Mouse (Mus musculus): ENCODE results near the gene Bpifa5. TPM values are rescaled to one million over a fixed set of nuclear protein-coding genes. Genes with fewer than 3 reads are reported as not detected.

The Bpifa5 gene
- polyA plus RNA-seq, 1 experiment from 2014 or later: not detected

- peak overlapping the region; percentile 20; the same call in 1 of the 2 replicates for H3K27ac ChIP-seq (replicated peaks)
- no peak overlapping the region for H3K4me3 ChIP-seq
- H3K4me1 ChIP-seq: peaks cover 16% of the 10 kb centered on the region
- no peak overlapping the region for H3K9ac ChIP-seq
- no peaks in the 10 kb centered on the region for H3K9me3 ChIP-seq
- WGBS: 34% methylated on average over 7 of the region's 7 CpGs
- peaks cover 13% of the 10 kb centered on the region; the same call in 1 of the 2 replicates for H3K27me3 ChIP-seq (replicated peaks)
- H3K4me2 ChIP-seq: no peak overlapping the region
- H3K36me3 ChIP-seq: no peaks in the 10 kb centered on the region
- ATAC-seq (ENCODE audit: extremely low read depth, insufficient number of reproducible peaks, low FRiP score, low TSS enrichment): peak; percentile 69; the same call in 1 of the 2 replicates
Measured at GRCm38 (mm10) chr2:154206908-154207307, 44.5 kb downstream of the Bpifa5 start.

- ATAC-seq (ENCODE audit: extremely low read depth, insufficient number of reproducible peaks, low FRiP score, low TSS enrichment): no peak
- 4% methylated on average over 3 of the region's 3 CpGs for WGBS
- H3K4me1 ChIP-seq: peaks cover 16% of the 10 kb centered on the region
Measured at GRCm38 (mm10) chr2:154209112-154209511, 46.7 kb downstream of the Bpifa5 start.

GRCm38 (mm10) chr2:154211121-154211520, 48.7 kb downstream of the Bpifa5 start:
- Histone ChIP-seq H3K36me3 (no peaks in the 10 kb centered on the region), H3K4me1 (peaks cover 19% of the 10 kb centered on the region), H3K4me2 (no peak overlapping the region), H3K27me3 (replicated peaks) (peaks cover 10% of the 10 kb centered on the region), H3K27ac (replicated peaks) (no peak overlapping the region), H3K9me3 (no peaks in the 10 kb centered on the region), H3K4me3 (no peak overlapping the region), H3K9ac (no peak overlapping the region)
- ATAC-seq (ENCODE audit: extremely low read depth, insufficient number of reproducible peaks, low FRiP score, low TSS enrichment): no peak
- WGBS: 47% methylated on average over 1 of the region's 1 CpGs

More at GRCm38 (mm10) chr2:154209112-154209511, 46.7 kb downstream of the Bpifa5 start:
- no peaks in the 10 kb centered on the region for H3K36me3 ChIP-seq
- no peaks in the 10 kb centered on the region for H3K9me3 ChIP-seq
- no peak overlapping the region for H3K27ac ChIP-seq (replicated peaks)
- no peak overlapping the region for H3K9ac ChIP-seq
- peaks cover 13% of the 10 kb centered on the region for H3K27me3 ChIP-seq (replicated peaks)
- H3K4me3 ChIP-seq: no peak overlapping the region
- H3K4me2 ChIP-seq: no peak overlapping the region

- H3K27ac ChIP-seq (replicated peaks): no peak overlapping the region
- H3K36me3 ChIP-seq: no peaks in the 10 kb centered on the region
- peaks cover 13% of the 10 kb centered on the region for H3K4me1 ChIP-seq
- ATAC-seq (ENCODE audit: extremely low read depth, insufficient number of reproducible peaks, low FRiP score, low TSS enrichment): no peak
- H3K9me3 ChIP-seq: no peaks in the 10 kb centered on the region
- no peak overlapping the region for H3K9ac ChIP-seq
- 85% methylated on average over 4 of the region's 4 CpGs for WGBS
- H3K4me3 ChIP-seq: no peak overlapping the region
- H3K4me2 ChIP-seq: no peak overlapping the region
- H3K27me3 ChIP-seq (replicated peaks): peaks cover 10% of the 10 kb centered on the region
Measured at GRCm38 (mm10) chr2:154211881-154212280, 49.5 kb downstream of the Bpifa5 start.

- Histone ChIP-seq H3K4me1 (0 out of 2 replicates have a peak, but pooled peaks cover 3% of the 10 kb centered on the region), H3K9ac (no peak overlapping the region), H3K36me3 (no peaks in the 10 kb centered on the region), H3K9me3 (no peaks in the 10 kb centered on the region), H3K27me3 (replicated peaks) (peaks cover 15% of the 10 kb centered on the region), H3K27ac (replicated peaks) (no peak overlapping the region), H3K4me3 (no peak overlapping the region), H3K4me2 (no peak overlapping the region)
- ATAC-seq (ENCODE audit: extremely low read depth, insufficient number of reproducible peaks, low FRiP score, low TSS enrichment): no peak
- WGBS: 10% methylated on average over 5 of the region's 5 CpGs
Measured at GRCm38 (mm10) chr2:154215191-154215590, 52.8 kb downstream of the Bpifa5 start.

Other genes with a start within 250 kb of the Bpifa5 start
- gene Bpifb3, start 244.4 kb upstream of the Bpifa5 start, polyA plus RNA-seq (2015; fragmentation: Nextera tagmentation; extraction: Ambion mirVana): not detected in 2 replicates
- gene Bpifb4, start 224.4 kb upstream of the Bpifa5 start, polyA plus RNA-seq (2015; fragmentation: Nextera tagmentation; extraction: Ambion mirVana): not detected in 2 replicates
- gene Bpifa6, start 187.7 kb upstream of the Bpifa5 start, polyA plus RNA-seq (2015; fragmentation: Nextera tagmentation; extraction: Ambion mirVana): not detected in 2 replicates
- gene Bpifa2, start 154.3 kb upstream of the Bpifa5 start, polyA plus RNA-seq (2015; fragmentation: Nextera tagmentation; extraction: Ambion mirVana): not detected in 2 replicates
- not detected in 2 replicates for gene Bpifa3, start 32.3 kb upstream of the Bpifa5 start, polyA plus RNA-seq (2015; fragmentation: Nextera tagmentation; extraction: Ambion mirVana)
- gene Bpifa1, start 19.7 kb upstream of the Bpifa5 start, polyA plus RNA-seq (2015; fragmentation: Nextera tagmentation; extraction: Ambion mirVana): not detected in 2 replicates
- 0.31 and 0.50 TPM in 2 replicates for gene Bpifb1, start 28.2 kb downstream of the Bpifa5 start, polyA plus RNA-seq (2015; fragmentation: Nextera tagmentation; extraction: Ambion mirVana)
- gene Bpifb5, start 61.1 kb downstream of the Bpifa5 start, polyA plus RNA-seq (2015; fragmentation: Nextera tagmentation; extraction: Ambion mirVana): 0.25 and 0.37 TPM in 2 replicates
- gene Bpifb9a, start 95.2 kb downstream of the Bpifa5 start, polyA plus RNA-seq (2015; fragmentation: Nextera tagmentation; extraction: Ambion mirVana): not detected in 2 replicates
- 0.09 TPM in 1 of 2 replicates, not detected in the other for gene Bpifb9b, start 144.6 kb downstream of the Bpifa5 start, polyA plus RNA-seq (2015; fragmentation: Nextera tagmentation; extraction: Ambion mirVana)
- 13.2 and 15.7 TPM in 2 replicates for gene Cdk5rap1, start 210.4 kb downstream of the Bpifa5 start, polyA plus RNA-seq (2015; fragmentation: Nextera tagmentation; extraction: Ambion mirVana)
- gene Snta1, start 245.5 kb downstream of the Bpifa5 start, polyA plus RNA-seq (2015; fragmentation: Nextera tagmentation; extraction: Ambion mirVana): 38.0 and 41.5 TPM in 2 replicates